In the genomic region with DNA sequence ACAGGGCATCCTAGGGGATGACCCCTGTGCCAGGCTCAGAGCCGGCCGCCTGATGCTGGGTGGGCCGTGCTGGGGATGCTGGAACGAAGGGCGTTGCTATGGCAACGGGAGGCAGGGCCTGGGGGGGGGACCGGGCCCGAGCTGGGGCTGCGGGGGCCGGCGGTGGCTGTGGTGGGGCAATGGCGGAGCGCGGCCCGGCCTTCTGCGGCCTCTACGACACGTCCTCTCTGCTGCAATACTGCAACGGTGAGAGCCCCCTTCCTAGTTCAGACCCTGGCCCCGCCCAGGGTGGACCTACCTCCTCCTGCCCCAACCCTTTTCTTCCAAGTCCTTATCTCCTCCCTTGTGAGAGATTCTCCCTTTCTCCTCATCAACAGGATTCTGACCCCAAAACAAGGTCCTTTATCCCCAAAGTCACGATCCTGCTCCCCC, we compare ENCODE assay signal across 10 mouse cellular contexts. TPM values are rescaled to one million over a fixed set of nuclear protein-coding genes. Genes with fewer than 3 reads are reported as not detected.
DNase-seq lines count a peak whose midpoint lies in the region; ATAC-seq lines count a peak whose summit lies in the region.
"Had no signal": no experiment of that assay in that cellular context is flagged by ENCODE, and none has a peak within 500 bp of the region (broad histone marks: within the 10 kb centered on the region; RNA-seq: fewer than 3 reads in every experiment).

No protein-coding gene starts in this region.

- no peaks in the 10 kb centered on the region for H3K36me3 ChIP-seq in kidney, embryonic 15.5 days
- H3K36me3 ChIP-seq in embryonic facial prominence, embryonic 10.5 days (replicated peaks): no peaks in the 10 kb centered on the region
- no peaks in the 10 kb centered on the region for H3K36me3 ChIP-seq in liver, embryonic 15.5 days (replicated peaks)

- H3K4me3 ChIP-seq in kidney, embryonic 15.5 days (replicated peaks): peak overlapping the region; percentile 30
- peak overlapping the region; percentile 55 for H3K4me3 ChIP-seq in embryonic facial prominence, embryonic 10.5 days
- no peak overlapping the region for H3K4me3 ChIP-seq in liver, embryonic 15.5 days (replicated peaks)
- H3K4me3 ChIP-seq: erythroblast, embryonic 14.5 days had no signal

- H3K27ac ChIP-seq in kidney, embryonic 15.5 days: no peak overlapping the region
- no peak overlapping the region for H3K27ac ChIP-seq in embryonic facial prominence, embryonic 10.5 days (replicated peaks)
- H3K27ac ChIP-seq in liver, embryonic 15.5 days (replicated peaks): no peak overlapping the region

- peaks cover 66% of the 10 kb centered on the region for H3K27me3 ChIP-seq in kidney, embryonic 15.5 days
- peaks cover 83% of the 10 kb centered on the region for H3K27me3 ChIP-seq in embryonic facial prominence, embryonic 10.5 days (replicated peaks; ENCODE audit: low read depth, poor library complexity, severe bottlenecking)
- H3K27me3 ChIP-seq in liver, embryonic 15.5 days: peaks cover 96% of the 10 kb centered on the region

- ATAC-seq in kidney, embryonic 15.5 days (replicated peaks; ENCODE audit: low FRiP score): no peak
- 0 out of 2 replicates have a peak, but pooled peaks have one; percentile 2 for ATAC-seq in granulocyte monocyte progenitor cell, adult 5-6 weeks (replicated peaks; ENCODE audit: poor library complexity, severe bottlenecking)
- ATAC-seq in liver, embryonic 15.5 days (ENCODE audit: insufficient read depth): no peak
- ATAC-seq: inflammation-experienced regulatory T-cells, adult 6 months had no signal

- H3K9me3 ChIP-seq in kidney, embryonic 15.5 days (replicated peaks): peaks cover 5% of the 10 kb centered on the region; the same call in 1 of the 2 replicates
- peaks cover 3% of the 10 kb centered on the region; the same call in 1 of the 2 replicates for H3K9me3 ChIP-seq in embryonic facial prominence, embryonic 10.5 days
- H3K9me3 ChIP-seq in liver, embryonic 15.5 days (replicated peaks): 0 out of 2 replicates have a peak, but pooled peaks cover 4% of the 10 kb centered on the region

- no peak for DNase-seq in kidney, adult 11 months
- no peak for DNase-seq in embryonic facial prominence, embryonic 10.5 days (ENCODE audit: low spot score)
- no peak for DNase-seq in spleen, adult 18-20 months
- no peak for DNase-seq in adrenal gland, postnatal 36 days
- DNase-seq in kidney, adult 18-20 months: no peak

- 6% methylated on average over 19 of the region's 21 CpGs for WGBS in kidney, embryonic 15.5 days
- WGBS in embryonic facial prominence, embryonic 10.5 days: 3% methylated on average over 21 of the region's 21 CpGs
- WGBS in liver, embryonic 15.5 days (ENCODE audit: insufficient replicate concordance): 10% methylated on average over 21 of the region's 21 CpGs

- no peak overlapping the region for H3K9ac ChIP-seq in kidney, embryonic 15.5 days
- no peak overlapping the region for H3K9ac ChIP-seq in liver, embryonic 15.5 days

- H3K4me1 ChIP-seq in kidney, embryonic 15.5 days: peaks cover 63% of the 10 kb centered on the region
- peaks cover 62% of the 10 kb centered on the region for H3K4me1 ChIP-seq in embryonic facial prominence, embryonic 10.5 days
- H3K4me1 ChIP-seq in liver, embryonic 15.5 days (replicated peaks): peaks cover 62% of the 10 kb centered on the region

- H3K4me2 ChIP-seq in kidney, embryonic 15.5 days: peak overlapping the region; percentile 49
- 0 out of 2 replicates have a peak overlapping the region, but pooled peaks have one; percentile 4 for H3K4me2 ChIP-seq in liver, embryonic 15.5 days

RNA-seq across cellular contexts. Expression of gene Eml2, which starts 0.3 kb away (rescaled TPM):
- polyA plus RNA-seq in kidney, embryonic 15.5 days (2015; fragmentation: Nextera tagmentation; extraction: Ambion mirVana): 9.5 and 16.8 TPM in 2 replicates
- polyA plus RNA-seq in embryonic facial prominence, embryonic 10.5 days (2016; fragmentation: Nextera tagmentation; extraction: Ambion mirVana): 5.2 and 6.2 TPM in 2 replicates
- total RNA-seq in granulocyte monocyte progenitor cell, adult 5-6 weeks (2014; fragmentation: Nextera tagmentation): 4.1 and 18.1 TPM in 2 replicates
- total RNA-seq in granulocyte monocyte progenitor cell, adult 5-6 weeks (2017): 10.4 and 22.7 TPM in 2 replicates
- polyA plus RNA-seq in liver, embryonic 15.5 days (2015; fragmentation: Nextera tagmentation; extraction: Ambion mirVana): 3.9 and 4.2 TPM in 2 replicates
- total RNA-seq in adrenal gland, postnatal 36 days (2021): 10 to 100 TPM; 45.2 to 65.2 TPM

RNA-seq across cellular contexts. Expression of gene Gipr, which starts 10.6 kb away (rescaled TPM):
- polyA plus RNA-seq in kidney, embryonic 15.5 days (2015; fragmentation: Nextera tagmentation; extraction: Ambion mirVana): 0.76 and 1.0 TPM in 2 replicates
- polyA plus RNA-seq in embryonic facial prominence, embryonic 10.5 days (2016; fragmentation: Nextera tagmentation; extraction: Ambion mirVana): 1.4 and 1.6 TPM in 2 replicates
- not detected in 2 replicates for total RNA-seq in granulocyte monocyte progenitor cell, adult 5-6 weeks (2014; fragmentation: Nextera tagmentation)
- total RNA-seq in granulocyte monocyte progenitor cell, adult 5-6 weeks (2017): 0.26 TPM in 1 of 2 replicates, not detected in the other
- polyA plus RNA-seq in liver, embryonic 15.5 days (2015; fragmentation: Nextera tagmentation; extraction: Ambion mirVana): 0.36 and 1.0 TPM in 2 replicates
- total RNA-seq in adrenal gland, postnatal 36 days (2021): under 1 TPM; 0.40 to 0.56 TPM
- polyA plus RNA-seq: erythroblast, embryonic 14.5 days; inflammation-experienced regulatory T-cells, adult 6 months had no signal

RNA-seq across cellular contexts. Expression of gene Snrpd2, which starts 27.0 kb away (rescaled TPM):
- 157 and 162 TPM in 2 replicates for polyA plus RNA-seq in kidney, embryonic 15.5 days (2015; fragmentation: Nextera tagmentation; extraction: Ambion mirVana)
- polyA plus RNA-seq in embryonic facial prominence, embryonic 10.5 days (2016; fragmentation: Nextera tagmentation; extraction: Ambion mirVana): 178 and 189 TPM in 2 replicates
- total RNA-seq in granulocyte monocyte progenitor cell, adult 5-6 weeks (2014; fragmentation: Nextera tagmentation): 91.5 and 121 TPM in 2 replicates
- 83.2 and 158 TPM in 2 replicates for total RNA-seq in granulocyte monocyte progenitor cell, adult 5-6 weeks (2017)
- 52.8 and 55.6 TPM in 2 replicates for polyA plus RNA-seq in liver, embryonic 15.5 days (2015; fragmentation: Nextera tagmentation; extraction: Ambion mirVana)
- 100 to 1,000 TPM in 1 of 2 experiments, 10 to 100 TPM in 1; 96.5 to 105 TPM for total RNA-seq in adrenal gland, postnatal 36 days (2021)

RNA-seq across cellular contexts. Expression of gene Qpctl, which starts 27.4 kb away (rescaled TPM):
- 13.5 and 14.4 TPM in 2 replicates for polyA plus RNA-seq in kidney, embryonic 15.5 days (2015; fragmentation: Nextera tagmentation; extraction: Ambion mirVana)
- 14.6 and 15.1 TPM in 2 replicates for polyA plus RNA-seq in embryonic facial prominence, embryonic 10.5 days (2016; fragmentation: Nextera tagmentation; extraction: Ambion mirVana)
- total RNA-seq in granulocyte monocyte progenitor cell, adult 5-6 weeks (2014; fragmentation: Nextera tagmentation): 4.2 and 12.0 TPM in 2 replicates
- 4.9 and 5.0 TPM in 2 replicates for total RNA-seq in granulocyte monocyte progenitor cell, adult 5-6 weeks (2017)
- 4.1 and 4.6 TPM in 2 replicates for polyA plus RNA-seq in liver, embryonic 15.5 days (2015; fragmentation: Nextera tagmentation; extraction: Ambion mirVana)
- total RNA-seq in adrenal gland, postnatal 36 days (2021): 10 to 100 TPM; 17.4 to 18.8 TPM

RNA-seq across cellular contexts. Expression of gene Gpr4, which starts 35.8 kb away (rescaled TPM):
- polyA plus RNA-seq in kidney, embryonic 15.5 days (2015; fragmentation: Nextera tagmentation; extraction: Ambion mirVana): 2.7 and 3.3 TPM in 2 replicates
- 1.7 and 2.0 TPM in 2 replicates for polyA plus RNA-seq in embryonic facial prominence, embryonic 10.5 days (2016; fragmentation: Nextera tagmentation; extraction: Ambion mirVana)
- total RNA-seq in granulocyte monocyte progenitor cell, adult 5-6 weeks (2014; fragmentation: Nextera tagmentation): not detected in 2 replicates
- total RNA-seq in granulocyte monocyte progenitor cell, adult 5-6 weeks (2017): not detected in 2 replicates
- polyA plus RNA-seq in liver, embryonic 15.5 days (2015; fragmentation: Nextera tagmentation; extraction: Ambion mirVana): 0.50 TPM in 2 replicates
- total RNA-seq in adrenal gland, postnatal 36 days (2021): 10 to 100 TPM in 1 of 2 experiments, 1 to 10 TPM in 1; 5.9 to 12.9 TPM
- polyA plus RNA-seq: erythroblast, embryonic 14.5 days had no signal
